Mouse (Mus musculus) embryo, embryonic 10 days (tissue): ENCODE data around the gene Gm11492.

Experiments used
- DNase-seq: peaks from one replicate; pipeline ENCODE4 v3.0.0-alpha.2; 2015; ENCODE audit warnings: low spot score

Gene Gm11492

DNA sequence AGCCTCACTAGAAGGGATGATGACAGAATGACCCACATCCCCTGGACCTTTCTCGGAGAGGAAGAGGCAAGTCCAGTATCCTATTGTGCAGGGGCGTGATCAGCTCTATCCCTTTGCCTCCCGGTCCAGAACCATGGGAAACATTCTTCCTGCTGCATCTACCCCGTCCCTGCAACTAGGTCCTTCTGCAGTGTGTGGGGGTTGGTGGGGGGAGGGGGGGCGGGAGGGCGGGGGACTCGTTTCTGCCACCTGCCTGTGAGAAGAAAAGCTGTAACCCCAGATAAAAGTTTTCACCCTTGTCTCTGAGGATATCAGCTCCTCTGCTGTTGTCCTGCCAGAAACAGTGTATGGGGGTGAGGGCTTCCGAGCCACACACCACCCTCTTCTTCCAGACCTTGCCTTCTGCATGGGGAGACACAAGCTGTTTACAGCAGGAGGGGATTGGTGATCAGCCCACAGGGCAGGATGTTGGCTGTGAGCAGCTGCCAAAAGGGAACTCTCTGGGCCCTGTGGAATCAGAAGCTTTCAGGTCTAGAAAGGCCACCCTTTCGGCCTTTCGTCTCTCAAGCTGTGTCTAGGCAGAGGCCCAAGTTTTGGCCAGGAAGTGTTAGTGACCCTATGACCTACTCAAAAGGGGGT, 12.6 kb downstream of the Gm11492 start:
- DNase-seq = peak; percentile 26

DNA sequence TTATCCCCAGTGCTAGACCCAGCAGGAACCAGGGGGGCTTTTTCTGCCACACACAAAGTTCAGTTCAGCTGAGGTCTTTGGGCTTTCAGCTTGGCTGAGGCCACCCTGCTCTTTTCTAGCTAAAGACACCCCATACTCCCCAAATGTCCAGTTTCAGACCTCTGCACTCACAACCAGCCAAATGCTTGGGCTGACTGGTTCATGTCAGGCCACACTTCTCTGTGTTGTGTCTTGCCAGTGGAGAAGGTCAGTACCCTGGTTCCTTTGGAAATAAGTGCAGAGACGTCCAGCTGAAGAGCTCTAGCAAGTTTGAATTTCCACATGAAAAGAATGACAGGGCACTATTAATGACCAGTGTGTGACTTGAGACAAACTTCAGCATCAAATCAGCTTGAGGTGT, 13.3 kb downstream of the Gm11492 start:
- DNase-seq = no peak

DNA sequence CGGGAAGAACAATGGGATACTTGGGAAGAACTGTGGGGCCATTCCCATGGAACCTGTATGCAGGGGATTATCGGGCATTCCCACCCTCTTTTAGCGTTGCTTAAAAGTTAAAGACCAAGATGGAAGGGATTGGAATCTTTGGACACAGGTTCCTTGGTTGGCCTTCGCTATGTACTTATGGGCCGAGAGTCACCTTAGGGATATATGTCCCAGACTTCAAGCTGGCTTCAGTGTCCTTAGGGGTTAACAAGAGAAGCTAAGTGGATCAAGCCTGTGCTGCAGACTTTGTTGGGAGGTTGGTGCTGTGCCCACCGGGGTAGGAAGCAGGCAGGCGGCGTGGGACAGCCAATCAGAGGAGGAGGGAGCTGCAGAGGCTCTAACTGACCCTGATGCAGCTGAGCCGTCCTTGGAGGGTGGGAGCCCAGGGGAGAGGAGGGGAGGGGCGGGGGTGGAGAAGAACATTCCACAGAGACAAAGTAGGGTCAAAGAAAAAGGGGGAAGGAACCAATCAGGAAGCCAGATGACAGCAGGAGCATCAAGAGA, 14.2 kb downstream of the Gm11492 start:
- DNase-seq = no peak

DNA sequence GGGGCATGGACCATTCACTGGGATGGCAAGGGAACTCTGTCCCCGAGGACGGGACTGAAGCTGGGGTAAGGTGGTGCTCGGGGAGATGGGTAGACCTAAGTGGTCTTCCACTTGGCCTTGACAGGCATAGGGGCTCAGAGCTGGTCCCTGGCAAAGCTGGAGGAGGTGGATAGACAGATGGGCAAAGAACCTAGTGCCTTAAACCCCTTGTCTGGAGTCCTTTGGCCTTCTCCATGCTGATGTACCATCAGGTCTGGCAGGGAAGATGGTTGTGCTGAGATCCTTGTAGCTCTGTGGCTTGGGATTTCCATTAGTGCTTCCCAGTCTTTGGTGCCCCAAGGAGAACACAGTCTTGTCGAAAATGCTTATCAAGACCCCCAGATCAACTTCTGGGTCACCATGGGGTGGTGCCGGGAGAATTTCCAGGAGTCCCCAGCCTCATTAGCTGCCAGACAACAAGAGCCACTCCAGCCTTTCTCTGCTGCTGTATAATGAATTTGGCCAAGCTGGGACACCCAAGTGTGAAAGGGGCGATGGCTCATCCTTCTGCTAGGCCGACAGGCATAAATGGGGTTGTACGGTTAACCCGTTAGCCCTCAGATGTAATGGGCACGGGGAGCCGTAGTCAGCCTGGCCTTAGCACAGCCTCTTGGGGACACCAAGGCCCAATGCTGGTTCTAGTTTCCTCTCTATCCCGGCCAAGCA, 14.9 kb downstream of the Gm11492 start:
- no peak for DNase-seq

DNA sequence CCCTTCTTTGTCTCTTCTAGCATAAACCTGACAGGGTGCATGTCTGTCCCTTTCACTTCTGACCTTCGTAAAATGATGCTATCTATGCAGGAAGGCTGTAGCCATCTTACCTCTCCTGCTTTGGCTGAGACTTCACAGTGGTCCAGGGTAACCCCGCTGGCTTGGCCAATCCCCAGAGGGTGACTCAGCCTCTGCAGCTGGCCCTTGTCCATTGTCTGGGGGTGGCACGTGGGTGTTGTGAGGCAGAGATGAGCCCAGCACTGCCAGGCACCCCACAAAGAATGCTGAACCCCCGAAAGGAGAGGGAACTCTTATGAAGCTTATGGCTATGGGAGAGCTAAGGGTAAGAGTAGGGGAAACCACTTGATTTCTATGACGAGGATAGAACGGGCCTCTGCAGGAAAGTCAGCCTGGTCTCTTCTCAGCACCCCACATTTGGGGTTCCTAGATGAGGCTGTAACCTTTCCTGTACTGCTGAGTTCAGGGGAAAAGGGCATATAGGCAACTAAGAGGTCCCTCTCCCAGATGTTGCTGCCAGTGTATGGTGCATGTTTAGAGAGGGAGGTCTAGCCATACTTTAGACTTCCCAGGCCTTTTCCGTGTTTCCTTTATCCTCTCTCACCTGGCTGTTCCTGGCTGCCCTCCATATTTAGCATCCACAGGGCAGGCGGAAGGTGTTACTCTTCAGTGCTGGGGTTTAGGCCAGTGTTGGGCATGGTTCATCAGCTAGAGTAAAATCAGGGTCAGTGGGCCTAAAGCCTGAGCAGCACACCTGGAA, 15.7 kb downstream of the Gm11492 start:
- DNase-seq = no peak

DNA sequence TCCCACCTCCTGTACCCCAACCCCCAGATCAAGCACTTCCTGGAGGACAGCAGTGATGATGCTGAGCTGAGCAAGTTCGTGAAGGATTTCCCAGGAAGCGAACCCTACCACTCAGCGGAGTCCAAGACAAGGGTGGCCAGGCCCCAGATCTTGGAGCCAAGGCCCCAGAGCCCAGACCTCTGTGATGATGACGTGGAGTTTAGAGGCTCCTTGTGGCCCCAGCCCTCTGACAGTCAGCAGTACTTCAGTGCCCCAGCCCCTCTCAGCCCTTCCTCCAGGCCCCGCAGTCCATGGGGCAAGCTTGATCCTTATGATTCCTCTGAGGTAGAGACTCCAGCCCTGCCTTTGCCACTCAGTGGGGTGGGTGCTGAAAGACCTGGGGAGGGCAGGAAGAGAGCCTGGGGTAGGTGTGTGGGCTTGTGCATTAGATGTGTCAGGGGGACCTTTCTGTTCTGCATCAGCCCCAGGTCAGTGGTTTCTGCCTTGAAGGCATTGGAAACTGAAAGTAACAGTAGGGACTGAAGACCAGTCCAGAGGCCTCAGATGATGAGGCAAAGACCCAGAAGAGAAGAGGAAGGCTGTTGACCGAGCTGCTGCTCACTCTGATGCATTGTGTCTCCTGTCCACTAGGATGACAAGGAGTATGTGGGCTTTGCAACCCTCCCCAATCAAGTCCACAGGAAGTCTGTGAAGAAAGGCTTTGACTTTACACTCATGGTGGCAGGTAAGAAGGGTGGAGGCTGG, 17.0 kb downstream of the Gm11492 start:
- no peak for DNase-seq

DNA sequence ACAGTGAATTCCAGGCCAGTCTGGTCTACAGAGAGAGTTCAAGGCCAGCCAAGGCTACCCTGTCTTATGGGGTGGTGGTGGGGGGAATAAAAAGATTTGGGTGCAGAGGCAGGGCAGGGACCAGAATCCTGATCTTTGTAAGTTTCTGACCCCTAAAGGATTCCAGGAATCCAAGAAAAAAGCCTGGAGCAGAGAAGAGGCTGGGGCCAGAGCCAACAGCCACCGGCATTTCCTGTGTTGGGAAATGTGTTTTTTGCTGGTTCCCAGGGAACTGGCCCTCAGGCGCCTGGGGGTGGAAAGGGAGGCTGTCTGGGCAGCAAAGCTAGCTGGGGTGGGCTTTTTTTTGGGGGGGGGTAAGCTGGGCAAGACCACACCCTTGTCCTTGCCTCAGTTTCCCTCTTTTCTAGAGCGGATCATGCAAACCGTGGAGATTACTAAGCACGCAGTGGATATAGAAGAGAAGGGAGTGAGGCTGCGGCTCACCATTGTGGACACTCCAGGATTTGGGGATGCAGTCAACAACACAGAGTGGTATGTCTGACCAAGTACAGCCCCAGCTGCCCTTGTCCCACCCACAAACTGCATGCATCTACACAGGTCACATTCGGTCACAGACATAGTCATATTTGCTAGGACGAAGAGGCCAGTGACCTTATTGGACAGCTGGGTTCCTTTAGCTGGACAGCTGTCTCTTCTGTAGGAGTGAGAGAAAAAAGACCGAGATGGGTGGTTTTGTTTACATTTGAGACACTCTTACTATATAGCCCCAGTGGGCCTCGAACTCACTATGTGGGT, 18.5 kb downstream of the Gm11492 start:
- no peak for DNase-seq

DNA sequence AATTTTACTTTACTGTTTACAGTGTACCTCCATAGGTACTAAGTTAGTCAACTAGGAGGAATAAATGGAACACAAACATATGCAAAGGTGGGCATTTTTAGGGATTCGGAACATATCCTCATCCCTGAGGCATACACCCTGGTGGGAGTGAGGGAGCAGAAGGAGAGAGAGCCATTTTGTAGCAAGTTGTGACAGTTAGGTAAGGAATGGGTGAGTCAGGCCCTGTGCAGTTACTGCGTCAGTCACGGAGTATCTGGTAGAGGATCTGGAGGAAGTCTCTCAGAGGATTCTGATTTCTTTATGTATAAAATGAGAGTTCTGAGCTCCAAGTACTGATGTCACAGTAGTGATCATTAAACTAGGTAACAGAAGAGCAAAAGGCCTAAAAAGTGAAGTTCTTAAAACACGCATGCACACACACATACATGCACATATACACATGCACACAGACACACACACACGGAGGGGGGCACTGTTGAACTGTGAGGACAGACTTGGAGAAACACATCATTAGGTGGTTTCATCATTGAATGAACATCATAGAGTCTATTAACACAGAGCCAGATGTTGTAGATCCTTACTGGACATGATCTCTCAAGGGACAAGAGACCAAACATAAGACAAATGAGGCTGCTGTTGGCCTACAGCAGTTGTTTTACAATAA, 20.9 kb downstream of the Gm11492 start:
- no peak for DNase-seq

DNA sequence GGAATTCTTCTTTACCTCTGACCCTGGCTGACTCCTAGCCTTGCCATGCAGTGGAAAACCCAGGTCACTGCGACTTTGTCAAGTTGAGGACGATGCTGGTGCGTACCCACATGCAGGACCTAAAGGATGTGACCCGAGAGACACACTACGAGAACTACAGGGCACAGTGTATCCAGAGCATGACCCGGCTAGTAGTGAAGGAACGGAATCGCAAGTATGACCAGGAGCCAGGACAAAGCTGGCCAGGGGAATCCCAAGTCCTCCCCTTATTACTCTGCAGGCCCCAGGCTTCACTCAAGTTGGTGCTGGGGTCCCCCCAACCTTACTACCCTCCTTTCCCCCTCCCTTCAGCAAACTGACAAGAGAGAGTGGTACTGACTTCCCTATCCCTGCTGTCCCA, 23.2 kb downstream of the Gm11492 start:
- DNase-seq = no peak

DNA sequence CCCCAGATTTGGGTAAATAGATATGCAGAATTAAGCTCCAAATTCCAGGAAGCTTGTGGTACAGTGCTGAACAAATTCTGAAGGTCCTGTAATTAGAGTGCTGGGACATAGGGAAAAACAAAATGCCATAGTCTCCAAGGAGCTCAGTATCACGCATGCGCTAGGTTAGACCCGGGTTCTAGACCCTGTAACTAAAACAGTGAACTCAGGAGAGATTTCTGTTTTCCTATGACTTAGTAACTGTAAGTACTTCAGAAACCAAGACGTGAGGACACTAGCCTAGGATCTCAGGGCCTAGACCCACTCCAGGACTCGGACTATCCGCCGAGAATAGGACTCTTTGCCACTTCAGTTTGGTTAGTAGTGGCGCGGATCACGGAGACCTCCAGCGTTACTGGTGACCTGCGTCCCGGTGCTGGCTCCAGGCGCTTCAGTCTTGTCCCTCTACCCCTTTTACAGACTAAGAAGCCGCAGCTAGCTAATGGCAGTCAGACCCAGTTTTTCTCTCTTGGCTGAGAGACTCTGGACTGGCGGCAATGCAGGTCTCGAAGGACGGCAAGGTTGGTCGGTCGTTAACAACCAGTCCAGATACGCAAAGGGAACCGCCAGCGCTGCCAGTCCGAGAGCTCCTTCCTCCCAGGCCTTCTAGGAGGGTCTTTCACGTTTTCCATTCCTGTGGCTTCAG, 24.5 kb downstream of the Gm11492 start:
- peak; percentile 41 for DNase-seq

DNA sequence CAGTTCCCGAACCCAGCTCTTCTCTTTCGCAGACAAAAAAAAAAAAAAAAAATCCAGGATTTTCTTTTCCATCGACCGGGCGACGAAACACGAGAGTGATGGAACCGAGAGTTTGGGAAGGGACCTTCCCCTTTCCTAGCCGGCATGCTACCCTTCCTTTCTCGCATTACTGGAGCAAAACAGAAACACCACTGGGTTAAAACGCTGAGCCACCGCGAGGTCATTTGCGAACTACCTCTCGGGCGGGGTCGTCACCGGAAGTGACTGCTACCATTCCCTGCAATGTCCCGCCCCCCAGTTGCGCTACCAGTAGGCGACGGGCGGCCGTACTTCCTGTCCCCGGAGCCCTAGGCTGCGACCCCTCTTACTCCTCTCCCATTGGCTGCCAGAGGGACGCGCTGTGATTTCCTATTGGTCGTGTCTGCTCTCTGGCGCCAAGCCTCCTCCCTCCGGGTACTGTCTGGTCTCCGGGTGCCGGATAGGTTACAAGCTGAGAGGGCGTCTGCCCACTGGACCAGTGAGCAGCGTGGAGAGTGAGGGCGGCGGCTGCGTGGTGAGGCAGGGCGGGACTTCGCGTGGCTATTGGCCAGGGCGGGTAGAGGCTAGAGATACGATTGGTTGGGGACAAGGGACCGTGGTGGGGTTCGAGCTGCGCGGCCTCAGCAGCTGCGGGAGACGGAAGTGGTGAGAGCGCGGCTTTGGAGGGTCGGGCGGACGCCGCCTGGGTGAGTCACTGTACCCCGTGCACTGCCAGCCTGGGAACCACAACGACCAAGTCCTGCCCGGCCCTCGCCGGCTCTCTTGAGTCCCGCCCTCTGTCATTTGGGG, 25.3 kb downstream of the Gm11492 start, which contains the start of gene Mtmr4:
Gene Mtmr4, plus strand, starts transcription at position 637 of the 828 bp plus-strand sequence.
- peak; percentile 99 for DNase-seq

DNA sequence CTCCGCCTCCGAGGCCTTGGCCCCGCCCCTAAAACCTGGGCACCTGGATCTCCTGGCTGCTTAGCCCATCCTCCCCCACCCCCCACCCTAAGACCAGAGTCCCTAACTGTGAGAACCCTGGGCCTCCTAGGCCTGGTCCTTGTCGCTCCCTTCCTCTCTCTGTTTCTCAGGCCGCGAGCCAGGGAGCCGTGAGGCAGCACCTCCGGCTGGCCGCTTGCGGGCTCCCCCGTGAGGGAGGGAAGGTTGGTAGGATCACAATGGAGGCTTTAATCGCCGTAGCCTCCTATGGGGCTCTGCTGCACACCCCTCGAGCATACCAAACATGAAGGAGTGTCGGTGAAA, 25.9 kb downstream of the Gm11492 start:
- no peak for DNase-seq

DNA sequence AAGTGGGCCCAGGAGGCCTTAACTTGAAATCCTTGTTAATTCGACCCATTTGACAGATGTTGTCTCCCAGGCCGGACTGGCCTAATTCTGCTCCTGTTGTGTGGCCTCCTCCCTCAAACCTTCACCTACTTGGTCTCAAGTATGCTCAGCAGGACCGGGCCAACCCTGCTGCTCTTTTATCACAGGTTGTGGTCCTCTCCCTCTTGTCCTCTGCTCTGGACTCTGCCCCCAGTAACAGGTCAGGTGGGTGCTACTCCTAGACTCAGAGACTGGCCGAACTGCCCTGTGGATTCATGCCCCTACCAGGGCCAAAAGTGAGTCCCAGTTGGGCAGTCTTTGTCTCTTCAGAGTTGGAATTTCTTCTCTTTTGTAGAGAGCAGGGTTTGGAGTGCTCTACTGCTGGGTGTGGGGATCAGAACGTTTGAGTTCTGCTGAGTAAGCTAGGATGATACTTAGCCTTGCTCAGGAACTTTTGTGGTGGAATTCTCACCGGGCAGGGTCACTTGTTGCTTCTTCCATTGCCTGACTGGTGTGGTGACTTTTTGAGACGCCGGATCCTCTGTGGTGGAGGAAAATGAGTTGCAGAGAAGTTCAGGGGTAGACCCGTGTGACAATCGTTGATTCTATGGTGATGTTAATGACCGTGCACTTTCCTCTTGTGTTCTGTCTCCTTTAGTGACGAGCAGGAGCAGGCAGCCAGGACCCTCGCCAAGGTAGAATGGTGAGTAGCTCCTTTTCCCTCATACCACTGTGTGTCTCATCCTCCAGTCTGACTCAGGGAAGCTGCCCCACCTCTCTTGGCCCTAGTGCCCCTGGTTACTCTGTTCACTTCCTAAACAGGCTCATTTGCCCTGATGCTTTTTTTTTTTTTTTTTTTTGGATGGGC, 26.5 kb downstream of the Gm11492 start:
- no peak for DNase-seq

DNA sequence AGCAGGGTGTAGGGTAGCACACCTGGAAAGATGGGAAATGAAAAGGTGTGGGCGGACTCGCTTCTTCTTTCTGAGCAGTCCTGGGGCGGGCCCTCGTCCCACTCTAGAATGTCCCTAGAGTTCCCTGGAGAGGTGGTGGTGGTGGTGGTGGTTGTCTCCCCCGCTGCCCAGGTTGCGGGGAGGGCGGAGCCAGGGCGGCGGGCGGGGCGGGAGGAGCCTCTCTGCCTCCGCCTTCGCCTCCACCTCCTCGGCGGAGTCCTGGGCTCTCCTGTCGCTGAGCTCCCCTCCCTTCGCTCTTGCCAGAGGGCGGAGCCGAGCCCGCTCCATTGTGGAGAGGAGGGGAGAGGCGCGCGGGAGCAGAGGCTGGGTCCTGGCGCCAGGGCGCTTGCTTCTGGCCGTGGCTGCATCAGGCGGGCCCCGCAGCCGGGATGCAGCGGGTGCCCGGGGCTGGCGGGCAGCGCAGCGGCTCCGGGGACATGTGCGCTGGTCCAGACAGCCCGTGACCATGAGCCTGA, 28.9 kb downstream of the Gm11492 start:
- peak; percentile 94 for DNase-seq

DNA sequence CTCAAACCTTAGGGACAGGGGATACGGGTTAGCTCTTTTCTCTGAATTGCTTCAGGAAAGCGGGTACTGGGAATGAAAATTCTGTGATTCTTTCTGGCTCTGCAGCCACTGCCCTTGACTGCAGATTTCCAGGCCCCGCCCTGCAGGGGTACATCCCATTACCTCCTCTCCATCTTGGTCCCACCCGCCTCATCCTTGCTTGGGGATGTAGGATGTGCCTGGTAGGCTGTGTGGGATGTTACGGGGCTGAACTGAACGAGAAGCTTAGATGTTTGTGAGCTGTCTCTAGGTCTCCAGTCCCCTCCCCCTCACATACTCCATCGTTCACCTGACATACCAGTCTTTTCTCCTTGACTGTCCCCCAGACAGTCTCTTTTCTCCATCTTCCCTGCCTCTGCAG, 29.5 kb downstream of the Gm11492 start:
- peak; percentile 30 for DNase-seq

DNA sequence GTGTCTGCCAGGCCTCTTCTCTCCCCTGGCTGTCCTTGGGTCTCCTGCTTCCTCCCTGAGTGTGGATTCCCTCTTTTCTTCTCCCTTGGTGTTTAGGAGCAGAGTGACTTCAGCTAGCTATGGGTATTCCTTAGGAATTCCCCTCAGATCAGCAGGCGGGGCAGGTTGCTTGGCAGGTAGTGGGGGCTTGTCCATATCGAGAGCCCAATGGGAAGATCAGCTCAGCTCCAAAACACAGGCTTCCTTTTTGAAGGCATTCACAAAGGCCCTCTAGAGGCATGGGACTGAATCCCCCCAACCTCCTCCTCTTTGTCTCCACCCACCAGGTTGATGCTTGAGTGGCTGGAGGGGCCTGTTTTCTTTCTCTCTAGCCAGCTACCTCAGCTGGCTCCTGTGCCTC, 30.0 kb downstream of the Gm11492 start:
- peak; percentile 27 for DNase-seq

DNA sequence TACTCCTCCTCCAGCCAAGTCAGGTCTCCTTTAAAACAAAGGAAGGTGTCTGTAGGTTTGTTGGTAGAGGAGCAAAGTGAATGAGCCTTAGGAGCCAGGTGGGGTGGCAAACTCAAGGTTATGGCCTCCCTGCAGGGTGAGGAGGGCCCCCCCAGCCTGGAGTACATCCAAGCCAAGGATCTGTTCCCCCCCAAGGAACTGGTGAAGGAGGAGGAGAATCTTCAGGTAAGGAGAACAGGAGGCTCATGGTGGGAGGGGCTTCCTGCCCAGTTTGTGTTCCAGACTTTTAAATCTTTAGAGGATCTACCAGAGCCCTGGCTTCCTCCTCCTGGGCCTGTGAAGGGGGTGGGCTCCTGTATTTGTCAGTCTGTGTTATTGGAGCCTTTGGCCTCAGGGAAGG, 30.6 kb downstream of the Gm11492 start:
- no peak for DNase-seq
